Mouse (Mus musculus): ENCODE measurements at regions not wholly inside any gene's neighbourhood (a gene's known extent, or its start where the extent isn't known, plus 50 kb on each side); places are given as distances from the start of the nearest gene placed in this dataset.

DNA sequence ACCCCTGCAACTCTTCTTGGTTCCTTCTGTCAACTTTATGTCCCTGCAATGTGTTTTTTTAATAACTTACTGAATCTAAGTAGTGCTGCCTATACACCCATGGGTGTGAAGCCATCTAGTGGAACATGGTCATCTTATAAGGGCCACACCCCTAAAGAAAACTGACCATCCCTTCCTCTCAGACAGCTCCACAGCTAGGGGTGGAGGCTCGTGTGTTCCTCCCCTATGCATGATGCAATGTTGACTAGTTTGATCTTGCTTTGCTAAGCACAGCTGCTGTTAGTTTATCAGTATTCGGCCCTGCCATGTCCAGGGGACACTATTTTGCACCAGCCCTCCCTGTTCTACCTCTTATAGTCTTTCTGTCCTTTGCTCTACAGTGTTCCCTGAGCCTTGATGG lies 142.9 kb upstream of the Teddm2 start:
- no peak for TF ChIP-seq MAX (IDR thresholded peaks at IDR 0.05; ENCODE audit: low read depth)
- peak; percentile 28 for TF ChIP-seq POLR2A (IDR thresholded peaks at IDR 0.05; ENCODE audit: insufficient read length, low read depth)
- peak in 1 of 3 experiments; percentile 10 for TF ChIP-seq MYOG (IDR thresholded peaks at IDR 0.05; ENCODE audit: control insufficient read depth in 1 of 3, insufficient read depth in 1 of 3, insufficient read length in 2 of 3, low read depth in 2 of 3)

Data from myocyte (in vitro differentiated cells).